Mouse (Mus musculus): ENCODE measurements around the gene Tssk4. TPM values are rescaled to one million over a fixed set of nuclear protein-coding genes. Genes with fewer than 3 reads are reported as not detected.

Gene Tssk4
- polyA plus RNA-seq, 1 experiment = 1.6 TPM

DNA sequence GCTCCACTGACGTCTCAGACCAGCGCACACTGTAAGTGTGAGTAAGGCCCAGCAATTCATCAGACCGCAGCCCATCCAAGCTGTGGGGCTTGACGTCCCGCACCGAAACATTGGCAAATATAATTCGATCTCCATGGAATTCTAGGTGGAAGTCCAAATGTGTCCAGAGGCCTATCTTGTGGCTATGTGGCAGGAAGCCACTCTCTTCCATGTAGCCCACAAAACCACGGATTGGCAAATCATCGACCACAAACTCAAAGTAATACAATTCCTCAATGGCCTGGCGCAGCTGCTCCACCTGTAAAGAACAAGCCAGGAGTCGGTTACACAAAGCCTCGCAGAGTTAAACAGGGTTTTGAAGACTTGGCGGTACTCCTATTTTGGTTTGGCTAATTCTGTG lies 8.7 kb upstream of the Tssk4 start:
- no peaks in the 10 kb centered on the region for H3K27me3 ChIP-seq (ENCODE audit: control insufficient read depth, insufficient read depth, low read length)
- no peak for DNase-seq (ENCODE audit: low read depth in 1 of 2, low spot score in 2 of 2)
- WGBS = 84% methylated on average over 13 of the region's 13 CpGs
- no peak overlapping the region for H3K4me3 ChIP-seq (ENCODE audit: extremely low read depth, insufficient read depth, insufficient read length)
- H3K27ac ChIP-seq (ENCODE audit: insufficient read depth, low read length) = no peak overlapping the region
- TF ChIP-seq CTCF (IDR thresholded peaks at IDR 0.05; ENCODE audit: extremely low read depth, insufficient read depth, insufficient read length, insufficient replicate concordance) (no peak), POLR2A (IDR thresholded peaks at IDR 0.05; ENCODE audit: low read depth, low read length) (no peak)
- H3K4me1 ChIP-seq (ENCODE audit: control insufficient read depth, insufficient read depth, insufficient read length) = peaks cover 11% of the 10 kb centered on the region; the same call in 1 of the 2 replicates
- H3K36me3 ChIP-seq (ENCODE audit: control insufficient read depth, insufficient read depth, low read length) = peaks cover 8% of the 10 kb centered on the region

DNA sequence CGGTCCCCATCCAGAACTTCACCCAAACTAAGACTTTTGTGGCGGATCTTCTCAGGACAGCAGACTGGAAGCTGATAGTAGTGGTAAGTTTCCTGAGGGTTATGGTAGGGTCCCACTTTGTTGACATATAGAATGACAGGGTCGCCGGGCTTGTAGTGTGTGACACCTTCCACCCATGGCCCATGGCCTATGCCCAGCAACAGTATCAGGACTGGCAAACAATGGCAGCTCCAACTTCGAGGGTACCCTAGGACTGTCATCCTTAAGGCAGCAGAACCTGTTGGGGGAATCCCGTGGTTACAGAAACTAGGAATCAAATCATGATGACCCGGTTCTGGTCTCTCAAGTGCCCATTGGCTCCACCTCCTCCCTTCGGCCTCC lies 7.3 kb upstream of the Tssk4 start:
- Histone ChIP-seq H3K27ac (ENCODE audit: insufficient read depth, low read length) (peak overlapping the region; percentile 97), H3K36me3 (ENCODE audit: control insufficient read depth, insufficient read depth, low read length) (peaks cover 8% of the 10 kb centered on the region)
- no peak for TF ChIP-seq CTCF (IDR thresholded peaks at IDR 0.05; ENCODE audit: extremely low read depth, insufficient read depth, insufficient read length, insufficient replicate concordance)
- TF ChIP-seq POLR2A (IDR thresholded peaks at IDR 0.05; ENCODE audit: low read depth, low read length) = no peak

DNA sequence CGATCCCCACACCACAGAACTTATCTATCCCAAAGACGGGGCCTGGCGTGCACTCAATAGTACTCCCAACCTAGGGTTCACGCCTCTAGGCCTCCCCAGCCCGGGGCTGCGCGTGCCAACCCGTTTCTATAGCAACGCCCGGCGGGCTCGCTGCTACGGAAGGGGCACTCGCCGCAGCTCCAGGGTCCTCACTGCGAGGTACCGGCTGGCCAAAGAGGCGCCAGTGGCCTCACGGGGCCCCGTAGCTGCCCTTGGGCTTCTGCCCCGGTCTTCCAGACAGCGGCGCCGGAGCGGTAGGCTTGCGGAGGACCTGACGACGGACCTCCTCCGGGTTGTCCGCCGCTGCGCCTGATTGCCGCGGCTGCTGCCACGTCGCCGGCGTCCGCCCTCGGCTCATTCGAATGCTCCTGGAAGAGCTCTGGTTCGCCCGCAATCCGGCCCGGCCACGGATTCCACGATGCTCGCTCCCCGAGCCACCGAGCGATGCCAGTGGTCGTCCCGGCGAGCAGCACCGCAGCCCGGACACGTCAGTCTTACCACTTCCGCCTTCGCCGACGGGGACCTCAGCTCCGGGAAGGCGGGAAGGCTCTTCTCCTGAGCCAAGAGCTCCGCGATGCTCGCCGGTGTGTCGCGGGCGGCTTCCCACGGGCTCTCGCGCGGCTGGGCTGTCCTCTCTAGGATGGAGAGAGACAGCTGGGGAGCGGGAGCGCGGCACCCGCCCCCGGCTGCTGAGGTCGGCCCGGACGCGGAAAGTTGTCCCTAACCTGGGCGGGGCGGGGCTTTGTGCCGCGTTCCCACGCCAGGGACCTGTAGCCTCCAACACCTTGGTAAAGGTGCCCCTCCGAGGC lies 6.7 kb upstream of the Tssk4 start, which contains the start of gene Tm9sf1:
Gene Tm9sf1, minus strand, starts transcription at position 747 of the 848 bp plus-strand sequence.
- DNase-seq (ENCODE audit: low read depth in 1 of 2, low spot score in 2 of 2) = peak; percentile 69 to 76
- Histone ChIP-seq H3K4me3 (ENCODE audit: extremely low read depth, insufficient read depth, insufficient read length) (peak within 1 kb of the TSS; percentile 79), H3K4me1 (ENCODE audit: control insufficient read depth, insufficient read depth, insufficient read length) (peaks cover 11% of the 10 kb centered on the region; the same call in 1 of the 2 replicates), H3K27me3 (ENCODE audit: control insufficient read depth, insufficient read depth, low read length) (no peaks in the 10 kb centered on the region), H3K27ac (ENCODE audit: insufficient read depth, low read length) (peak within 1 kb of the TSS; percentile 97), H3K36me3 (ENCODE audit: control insufficient read depth, insufficient read depth, low read length) (peaks cover 6% of the 10 kb centered on the region)
- TF ChIP-seq CTCF (IDR thresholded peaks at IDR 0.05; ENCODE audit: extremely low read depth, insufficient read depth, insufficient read length, insufficient replicate concordance) = no peak
- peak; percentile 50 for TF ChIP-seq POLR2A (IDR thresholded peaks at IDR 0.05; ENCODE audit: low read depth, low read length)
- under 1% methylated on average over 89 of the region's 89 CpGs for WGBS

More for the DNA sequence above, 7.3 kb upstream of the Tssk4 start:
- no peak for DNase-seq (ENCODE audit: low read depth in 1 of 2, low spot score in 2 of 2)
- peak overlapping the region; percentile 79 for H3K4me3 ChIP-seq (ENCODE audit: extremely low read depth, insufficient read depth, insufficient read length)
- 27% methylated on average over 8 of the region's 8 CpGs for WGBS
- peaks cover 11% of the 10 kb centered on the region; the same call in 1 of the 2 replicates for H3K4me1 ChIP-seq (ENCODE audit: control insufficient read depth, insufficient read depth, insufficient read length)
- no peaks in the 10 kb centered on the region for H3K27me3 ChIP-seq (ENCODE audit: control insufficient read depth, insufficient read depth, low read length)

DNA sequence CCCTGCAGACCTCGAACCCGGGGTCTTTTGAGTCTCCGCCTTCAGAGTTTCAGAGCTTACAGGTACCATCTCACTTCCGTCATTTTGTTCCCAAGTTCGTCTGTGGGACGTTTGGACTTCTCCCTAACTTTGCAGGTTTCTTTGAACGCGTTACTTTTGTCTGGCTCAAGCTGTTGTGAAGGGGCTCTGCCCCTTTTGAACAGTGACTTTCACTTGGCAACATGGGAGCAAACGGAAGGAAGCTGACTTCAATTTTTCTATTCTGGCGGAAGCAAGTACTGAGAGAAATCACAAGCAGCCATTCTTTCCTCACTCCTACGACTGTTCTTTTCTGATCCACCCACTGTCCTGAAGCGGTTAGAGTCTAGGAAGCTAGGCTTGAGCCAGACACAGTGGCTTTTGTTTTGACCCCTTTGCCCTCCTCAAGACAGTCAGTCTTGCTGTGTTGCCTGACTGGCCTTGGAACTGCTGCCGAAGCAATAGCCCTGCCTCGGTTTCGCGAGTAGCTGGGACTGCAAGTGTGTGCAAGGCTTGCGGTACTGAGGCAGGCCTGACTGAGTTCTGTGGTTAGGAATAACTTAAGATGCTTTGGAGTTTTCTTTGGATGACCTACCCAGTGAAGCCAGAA lies 5.6 kb upstream of the Tssk4 start:
- H3K4me1 ChIP-seq (ENCODE audit: control insufficient read depth, insufficient read depth, insufficient read length) = peaks cover 11% of the 10 kb centered on the region; the same call in 1 of the 2 replicates
- WGBS = 3% methylated on average over 17 of the region's 17 CpGs
- DNase-seq (ENCODE audit: low read depth in 1 of 2, low spot score in 2 of 2) = no peak

DNA sequence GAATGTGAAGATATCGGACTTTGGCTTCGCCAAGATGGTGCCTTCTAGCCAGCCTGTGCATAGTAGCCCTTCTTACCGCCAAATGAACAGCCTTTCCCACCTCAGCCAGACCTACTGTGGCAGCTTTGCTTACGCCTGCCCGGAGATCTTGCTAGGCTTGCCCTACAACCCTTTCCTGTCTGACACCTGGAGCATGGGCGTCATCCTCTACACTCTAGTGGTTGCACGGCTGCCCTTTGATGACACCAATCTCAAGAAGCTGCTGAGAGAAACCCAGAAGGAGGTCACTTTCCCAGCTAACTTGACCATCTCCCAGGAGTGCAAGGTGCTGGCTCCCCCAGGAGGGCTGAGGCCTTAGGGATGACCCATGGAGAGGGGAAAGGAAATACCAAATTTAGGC lies 1.5 kb downstream of the Tssk4 start:
- Histone ChIP-seq H3K4me3 (ENCODE audit: extremely low read depth, insufficient read depth, insufficient read length) (no peak overlapping the region), H3K36me3 (ENCODE audit: control insufficient read depth, insufficient read depth, low read length) (no peaks in the 10 kb centered on the region), H3K27ac (ENCODE audit: insufficient read depth, low read length) (no peak overlapping the region), H3K4me1 (ENCODE audit: control insufficient read depth, insufficient read depth, insufficient read length) (no peaks in the 10 kb centered on the region), H3K27me3 (ENCODE audit: control insufficient read depth, insufficient read depth, low read length) (no peaks in the 10 kb centered on the region)
- no peak for TF ChIP-seq POLR2A (IDR thresholded peaks at IDR 0.05; ENCODE audit: low read depth, low read length)
- no peak for TF ChIP-seq CTCF (IDR thresholded peaks at IDR 0.05; ENCODE audit: extremely low read depth, insufficient read depth, insufficient read length, insufficient replicate concordance)
- no peak for DNase-seq (ENCODE audit: low read depth in 1 of 2, low spot score in 2 of 2)
- 81% methylated on average over 7 of the region's 7 CpGs for whole genome bisulfite sequencing

More for the DNA sequence above, 5.6 kb upstream of the Tssk4 start:
- Histone ChIP-seq H3K27me3 (ENCODE audit: control insufficient read depth, insufficient read depth, low read length) (no peaks in the 10 kb centered on the region), H3K27ac (ENCODE audit: insufficient read depth, low read length) (peak overlapping the region; percentile 74), H3K36me3 (ENCODE audit: control insufficient read depth, insufficient read depth, low read length) (peaks cover 6% of the 10 kb centered on the region; the same call in 1 of the 2 replicates), H3K4me3 (ENCODE audit: extremely low read depth, insufficient read depth, insufficient read length) (peak overlapping the region; percentile 56)
- no peak for TF ChIP-seq CTCF (IDR thresholded peaks at IDR 0.05; ENCODE audit: extremely low read depth, insufficient read depth, insufficient read length, insufficient replicate concordance)
- no peak for TF ChIP-seq POLR2A (IDR thresholded peaks at IDR 0.05; ENCODE audit: low read depth, low read length)

DNA sequence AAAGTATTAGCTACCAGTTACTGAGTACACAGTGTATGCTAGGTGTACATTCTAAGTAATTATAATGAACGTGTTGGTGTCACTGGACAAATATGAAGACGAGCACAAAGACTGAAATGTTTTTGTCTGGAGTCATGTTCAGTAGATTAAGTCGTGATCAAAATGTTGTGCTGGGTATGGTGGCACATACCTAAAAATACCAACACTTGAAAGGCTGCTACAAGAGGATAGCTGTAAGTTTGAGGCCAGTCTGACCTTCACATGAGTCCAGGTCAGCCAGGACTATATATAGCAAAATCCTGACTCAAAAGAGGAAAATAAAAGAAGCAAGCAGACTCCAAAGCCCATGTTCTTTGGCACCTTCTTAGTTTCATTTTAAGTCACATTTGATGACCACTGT lies 7.0 kb downstream of the Tssk4 start:
- Histone ChIP-seq H3K36me3 (ENCODE audit: control insufficient read depth, insufficient read depth, low read length) (peaks cover 7% of the 10 kb centered on the region; the same call in 1 of the 2 replicates), H3K4me3 (ENCODE audit: extremely low read depth, insufficient read depth, insufficient read length) (no peak overlapping the region), H3K27ac (ENCODE audit: insufficient read depth, low read length) (no peak overlapping the region), H3K4me1 (ENCODE audit: control insufficient read depth, insufficient read depth, insufficient read length) (peaks cover 3% of the 10 kb centered on the region; the same call in 1 of the 2 replicates), H3K27me3 (ENCODE audit: control insufficient read depth, insufficient read depth, low read length) (no peaks in the 10 kb centered on the region)
- DNase-seq (ENCODE audit: low read depth in 1 of 2, low spot score in 2 of 2) = no peak
- WGBS = 85% methylated on average over 3 of the region's 3 CpGs
- TF ChIP-seq CTCF (IDR thresholded peaks at IDR 0.05; ENCODE audit: extremely low read depth, insufficient read depth, insufficient read length, insufficient replicate concordance) (no peak), POLR2A (IDR thresholded peaks at IDR 0.05; ENCODE audit: low read depth, low read length) (no peak)

All from spleen, adult 2 months (tissue).